Mouse (Mus musculus) E14TG2a.4 (cell line): ENCODE data around the gene Uqcc2.

Experiments used
- H3K27me3 ChIP-seq: 2 replicates; pipeline ENCODE4 v1.6.1; 2014; ENCODE audit warnings: low read length, control low read depth; ENCODE audit not compliant: insufficient read depth
- H3K36me3 ChIP-seq: 2 replicates; pipeline ENCODE4 v1.6.1; 2014; ENCODE audit warnings: low read length, control low read depth; ENCODE audit not compliant: insufficient read depth
- H3K4me1 ChIP-seq: replicated peaks from 2 replicates; pipeline ENCODE4 v1.6.1; 2014; ENCODE audit warnings: low read depth, low read length, control low read depth
- H3K4me3 ChIP-seq: replicated peaks from 2 replicates; pipeline ENCODE4 v1.5.1; 2014; ENCODE audit warnings: mild to moderate bottlenecking, low read length
- H3K9me3 ChIP-seq: 2 replicates; pipeline ENCODE4 v1.6.1; 2014; ENCODE audit warnings: low read length, control low read depth
- CTCF ChIP-seq: conservative IDR thresholded peaks from 2 replicates; pipeline ENCODE4 v1.5.1; 2014; ENCODE audit warnings: low read length
- NANOG ChIP-seq: IDR thresholded peaks from 2 replicates; pipeline ENCODE4 v1.6.1; 2014; ENCODE audit warnings: borderline replicate concordance, low read length, mixed read lengths
- POU5F1 ChIP-seq: IDR thresholded peaks from 2 replicates; pipeline ENCODE4 v1.6.1; 2014; ENCODE audit warnings: low read length, borderline replicate concordance

Uqcc2 gene

GRCm38 (mm10) chr17:27119540-27119895 lies 14.2 kb downstream of the Uqcc2 start:
- H3K27me3 ChIP-seq, result no peaks in the 10 kb centered on the region
- H3K4me1 ChIP-seq, result peaks cover 81% of the 10 kb centered on the region
- no peak overlapping the region for H3K4me3 ChIP-seq
- peaks cover 97% of the 10 kb centered on the region for H3K36me3 ChIP-seq
- H3K9me3 ChIP-seq, result no peaks in the 10 kb centered on the region
- TF ChIP-seq CTCF (no peak), POU5F1 (no peak), NANOG (no peak)

GRCm38 (mm10) chr17:27118676-27119539 lies 14.8 kb downstream of the Uqcc2 start:
- H3K27me3 ChIP-seq, result no peaks in the 10 kb centered on the region
- H3K4me3 ChIP-seq, result no peak overlapping the region
- no peaks in the 10 kb centered on the region for H3K9me3 ChIP-seq
- peaks cover 97% of the 10 kb centered on the region for H3K36me3 ChIP-seq
- no peak for TF ChIP-seq POU5F1
- peaks cover 81% of the 10 kb centered on the region for H3K4me1 ChIP-seq

GRCm38 (mm10) chr17:27110072-27110471 lies 23.6 kb downstream of the Uqcc2 start:
- Histone ChIP-seq H3K9me3 (no peaks in the 10 kb centered on the region), H3K27me3 (no peaks in the 10 kb centered on the region), H3K4me3 (no peak overlapping the region), H3K4me1 (peaks cover 56% of the 10 kb centered on the region), H3K36me3 (peaks cover 88% of the 10 kb centered on the region)
- TF ChIP-seq NANOG (no peak), CTCF (no peak), POU5F1 (no peak)

GRCm38 (mm10) chr17:27107936-27108335 lies 25.8 kb downstream of the Uqcc2 start:
- Histone ChIP-seq H3K4me1 (peaks cover 56% of the 10 kb centered on the region), H3K4me3 (no peak overlapping the region), H3K9me3 (no peaks in the 10 kb centered on the region), H3K36me3 (peaks cover 87% of the 10 kb centered on the region), H3K27me3 (no peaks in the 10 kb centered on the region)
- TF ChIP-seq NANOG (no peak), CTCF (no peak), POU5F1 (no peak)

- no peaks in the 10 kb centered on the region for H3K9me3 ChIP-seq
- no peaks in the 10 kb centered on the region for H3K27me3 ChIP-seq
- no peak overlapping the region for H3K4me3 ChIP-seq
- H3K4me1 ChIP-seq, result peaks cover 56% of the 10 kb centered on the region
- peaks cover 87% of the 10 kb centered on the region for H3K36me3 ChIP-seq
- TF ChIP-seq NANOG, result no peak
- TF ChIP-seq CTCF, result peak; percentile 61
These were observed 27.0 kb downstream of the Uqcc2 start for GRCm38 (mm10) chr17:27106745-27107144.

- Histone ChIP-seq H3K36me3 (peaks cover 87% of the 10 kb centered on the region), H3K4me1 (peaks cover 58% of the 10 kb centered on the region), H3K9me3 (no peaks in the 10 kb centered on the region), H3K27me3 (no peaks in the 10 kb centered on the region), H3K4me3 (0 out of 2 replicates have a peak overlapping the region, but pooled peaks have one; percentile 20)
- no peak for TF ChIP-seq NANOG
These were observed 27.8 kb downstream of the Uqcc2 start for GRCm38 (mm10) chr17:27105698-27106470.

GRCm38 (mm10) chr17:27101675-27102074 lies 32.0 kb downstream of the Uqcc2 start:
- H3K36me3 ChIP-seq, result peaks cover 72% of the 10 kb centered on the region
- no peaks in the 10 kb centered on the region for H3K27me3 ChIP-seq
- no peak for TF ChIP-seq NANOG
- no peak for TF ChIP-seq POU5F1
- TF ChIP-seq CTCF, result no peak
- no peaks in the 10 kb centered on the region for H3K9me3 ChIP-seq
- peaks cover 88% of the 10 kb centered on the region for H3K4me1 ChIP-seq
- no peak overlapping the region for H3K4me3 ChIP-seq

- H3K36me3 ChIP-seq, result peaks cover 79% of the 10 kb centered on the region
- H3K9me3 ChIP-seq, result no peaks in the 10 kb centered on the region
- H3K4me3 ChIP-seq, result no peak overlapping the region
- no peaks in the 10 kb centered on the region for H3K27me3 ChIP-seq
- TF ChIP-seq POU5F1 (no peak), NANOG (no peak), CTCF (no peak; the same call in 1 of the 2 replicates)
- peaks cover 52% of the 10 kb centered on the region for H3K4me1 ChIP-seq
These were observed 38.0 kb downstream of the Uqcc2 start for GRCm38 (mm10) chr17:27095690-27096089.

GRCm38 (mm10) chr17:27090068-27090467 lies 43.6 kb downstream of the Uqcc2 start:
- TF ChIP-seq CTCF (no peak), NANOG (no peak), POU5F1 (no peak)
- Histone ChIP-seq H3K36me3 (peaks cover 90% of the 10 kb centered on the region), H3K4me3 (no peak overlapping the region), H3K4me1 (peaks cover 56% of the 10 kb centered on the region), H3K27me3 (no peaks in the 10 kb centered on the region), H3K9me3 (no peaks in the 10 kb centered on the region)
